Mouse (Mus musculus) kidney, postnatal 0 days (tissue): ENCODE measurements around the gene Ckmt2. TPM values are rescaled to one million over a fixed set of nuclear protein-coding genes. Genes with fewer than 3 reads are reported as not detected.

ENCODE experiments used
- ATAC-seq: fragments of 200-750 bp; cut with Nextera tagmentation; replicated peaks from 2 replicates; pipeline ENCODE4 v1.8.0; 2017; ENCODE audit warnings: low read depth, moderate number of reproducible peaks, moderate TSS enrichment, moderate library complexity; ENCODE audit not compliant: low FRiP score
- DNase-seq: peaks from one replicate; pipeline ENCODE4 v3.0.0-alpha.2; 2016; ENCODE audit warnings: low spot score
- H3K27ac ChIP-seq: fragments of 300-500 bp; sonication (generic); 2 replicates; pipeline ENCODE4 v1.5.1; 2014; ENCODE audit warnings: mild to moderate bottlenecking
- H3K27me3 ChIP-seq: fragments of 300-500 bp; sonication (generic); 2 replicates; pipeline ENCODE4 v1.6.1; 2014; ENCODE audit warnings: low read length, mixed read lengths; ENCODE audit not compliant: insufficient read depth
- H3K36me3 ChIP-seq: fragments of 300-500 bp; sonication (generic); 2 replicates; pipeline ENCODE4 v1.6.1; 2014; ENCODE audit warnings: low read length, mixed read lengths; ENCODE audit not compliant: insufficient read depth
- H3K4me1 ChIP-seq: fragments of 300-500 bp; sonication (generic); replicated peaks from 2 replicates; pipeline ENCODE4 v1.6.1; 2014; ENCODE audit warnings: antibody characterized with exemption, low read length, mixed read lengths; ENCODE audit not compliant: insufficient read depth
- H3K4me2 ChIP-seq: fragments of 300-500 bp; sonication (generic); 2 replicates; pipeline ENCODE4 v1.6.1; 2014; ENCODE audit warnings: mild to moderate bottlenecking, low read length, moderate library complexity, mixed read lengths
- H3K4me3 ChIP-seq: fragments of 300-500 bp; sonication (generic); replicated peaks from 2 replicates; pipeline ENCODE4 v1.5.1; 2014; ENCODE audit warnings: low read depth, low read length
- H3K9ac ChIP-seq: fragments of 300-500 bp; sonication (generic); 2 replicates; pipeline ENCODE4 v1.6.1; 2014; ENCODE audit warnings: low read depth, low read length
- H3K9me3 ChIP-seq: fragments of 300-500 bp; sonication (generic); replicated peaks from 2 replicates; pipeline ENCODE4 v1.6.1; 2016; ENCODE audit warnings: low read length, inconsistent platforms, mixed read lengths
- CTCF ChIP-seq: IDR thresholded peaks from 2 replicates; pipeline ENCODE4 v1.5.1; 2016; ENCODE audit warnings: antibody characterized with exemption, low read depth, mild to moderate bottlenecking, moderate library complexity
- WGBS: fragments of 180-500 bp; shearing (Covaris S2); extraction: QIAGEN DNeasy Blood & Tissue Kit; methylation state at CpG from one replicate; pipeline ENCODE4 v1.1.7; 2014; 5-methylcytosine and 5-hydroxymethylcytosine counted together
- polyA plus RNA-seq: library from polyadenylated mRNA; unstranded; fragments of >200 nt; fragmentation: Nextera tagmentation; extraction: Ambion mirVana; gene quantifications from 2 replicates; pipeline ENCODE4 v1.2.1, GENCODE M21; 2015

The Ckmt2 gene
- polyA plus RNA-seq, 1 experiment from 2014 or later: 0.14 TPM

DNA sequence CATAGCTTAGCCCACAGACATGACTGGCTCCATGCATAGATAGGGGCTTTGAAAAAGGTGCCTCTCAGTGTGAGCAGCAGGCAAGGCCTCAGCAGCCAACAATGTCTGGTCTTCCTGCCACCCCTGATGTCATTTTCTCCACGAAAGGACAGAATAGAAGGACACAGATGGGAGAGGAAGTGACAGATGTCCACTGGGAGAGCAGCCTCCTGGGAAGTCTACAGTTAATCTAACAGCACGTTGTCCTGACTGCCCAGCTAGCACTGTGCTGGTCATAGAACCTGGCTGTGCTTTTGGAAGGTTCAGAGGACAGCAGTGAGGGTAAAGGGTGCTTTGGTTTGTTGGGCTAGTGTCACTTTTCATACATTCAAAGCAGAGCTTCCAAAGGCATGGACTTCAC, 1.1 kb downstream of the Ckmt2 start:
- Histone ChIP-seq H3K9ac (no peak overlapping the region), H3K36me3 (no peaks in the 10 kb centered on the region), H3K4me2 (no peak overlapping the region), H3K27me3 (no peaks in the 10 kb centered on the region), H3K9me3 (no peaks in the 10 kb centered on the region), H3K4me3 (no peak overlapping the region), H3K4me1 (no peaks in the 10 kb centered on the region), H3K27ac (no peak overlapping the region)
- TF ChIP-seq CTCF: no peak
- DNase-seq (no peak), ATAC-seq (no peak)
- WGBS: 44% methylated on average over 2 of the region's 2 CpGs

GRCm38 (mm10) chr13:91874565-91874964, 2.1 kb downstream of the Ckmt2 start:
- ATAC-seq (no peak), DNase-seq (no peak)
- Histone ChIP-seq H3K9ac (no peak overlapping the region), H3K4me2 (no peak overlapping the region), H3K36me3 (no peaks in the 10 kb centered on the region), H3K4me3 (no peak overlapping the region), H3K4me1 (no peaks in the 10 kb centered on the region), H3K9me3 (no peaks in the 10 kb centered on the region), H3K27ac (no peak overlapping the region), H3K27me3 (no peaks in the 10 kb centered on the region)
- WGBS: 80% methylated on average over 7 of the region's 7 CpGs
- no peak for TF ChIP-seq CTCF

DNA sequence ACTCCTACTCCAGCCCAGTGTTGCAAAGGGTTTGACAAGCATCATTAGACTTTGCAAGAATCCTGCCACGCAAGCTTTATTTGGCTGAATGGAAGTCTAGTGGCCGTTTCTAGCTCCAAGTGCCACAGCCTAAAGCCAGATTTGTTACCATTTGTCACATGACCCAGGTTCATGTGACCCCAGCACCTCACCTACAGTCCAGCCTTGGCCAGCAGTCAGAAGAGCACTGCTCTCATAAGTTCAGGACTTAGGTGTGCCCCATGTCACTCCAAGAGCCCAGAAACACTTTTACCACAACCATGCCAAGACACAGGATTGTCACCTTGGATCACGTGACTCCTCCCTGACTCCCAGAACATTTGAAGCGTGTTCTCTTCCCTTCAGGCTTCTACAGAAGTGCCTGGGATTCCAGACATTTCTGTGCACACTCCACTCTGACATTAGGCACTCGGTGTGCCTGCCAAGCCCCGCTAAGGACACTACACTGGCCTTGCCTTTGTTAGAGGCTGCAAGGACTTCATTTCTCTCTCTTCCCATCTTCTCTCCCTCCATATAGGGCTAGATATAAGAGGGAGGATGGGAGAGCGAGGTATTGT, 2.9 kb downstream of the Ckmt2 start:
- TF ChIP-seq CTCF: no peak
- no peaks in the 10 kb centered on the region for H3K36me3 ChIP-seq
- no peak overlapping the region for H3K27ac ChIP-seq
- no peak overlapping the region for H3K4me3 ChIP-seq
- DNase-seq (no peak), ATAC-seq (no peak)
- WGBS: 66% methylated on average over 7 of the region's 7 CpGs
- H3K4me2 ChIP-seq: no peak overlapping the region
- H3K9ac ChIP-seq: no peak overlapping the region
- no peaks in the 10 kb centered on the region for H3K4me1 ChIP-seq
- no peaks in the 10 kb centered on the region for H3K9me3 ChIP-seq
- H3K27me3 ChIP-seq: no peaks in the 10 kb centered on the region

- DNase-seq (no peak), ATAC-seq (no peak)
- Histone ChIP-seq H3K9ac (no peak overlapping the region), H3K4me1 (no peaks in the 10 kb centered on the region), H3K36me3 (no peaks in the 10 kb centered on the region), H3K4me2 (no peak overlapping the region), H3K4me3 (no peak overlapping the region), H3K9me3 (no peaks in the 10 kb centered on the region), H3K27me3 (no peaks in the 10 kb centered on the region), H3K27ac (no peak overlapping the region)
- TF ChIP-seq CTCF: no peak
- WGBS: 82% methylated on average over 1 of the region's 1 CpGs
These were observed 8.1 kb downstream of the Ckmt2 start for GRCm38 (mm10) chr13:91868577-91868976.

DNA sequence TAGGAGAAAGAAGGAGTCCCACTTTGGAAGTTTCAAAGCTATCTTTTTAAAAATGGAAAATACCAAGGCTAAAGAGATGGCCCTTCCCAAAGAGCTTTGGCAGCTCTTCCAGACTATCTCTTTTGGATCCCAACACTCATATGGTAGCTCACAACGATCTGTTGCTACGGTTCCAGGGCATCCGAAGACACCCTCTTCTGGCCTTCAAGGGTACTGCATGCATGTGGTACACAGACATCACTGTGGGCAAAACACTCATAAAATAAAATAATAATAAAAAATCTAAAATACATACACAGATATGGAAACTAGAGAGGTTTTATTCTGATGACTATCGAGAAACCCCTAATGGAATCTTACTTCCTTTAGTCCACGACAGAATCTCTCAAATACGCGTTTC, 17.9 kb downstream of the Ckmt2 start:
- Histone ChIP-seq H3K27me3 (no peaks in the 10 kb centered on the region), H3K4me2 (no peak overlapping the region), H3K9me3 (no peaks in the 10 kb centered on the region), H3K4me3 (no peak overlapping the region), H3K9ac (no peak overlapping the region), H3K36me3 (no peaks in the 10 kb centered on the region), H3K4me1 (no peaks in the 10 kb centered on the region), H3K27ac (no peak overlapping the region)
- 86% methylated on average over 7 of the region's 7 CpGs for WGBS
- ATAC-seq (no peak), DNase-seq (peak; percentile 6)
- TF ChIP-seq CTCF: peak; percentile 50; the same call in 1 of the 2 replicates

DNA sequence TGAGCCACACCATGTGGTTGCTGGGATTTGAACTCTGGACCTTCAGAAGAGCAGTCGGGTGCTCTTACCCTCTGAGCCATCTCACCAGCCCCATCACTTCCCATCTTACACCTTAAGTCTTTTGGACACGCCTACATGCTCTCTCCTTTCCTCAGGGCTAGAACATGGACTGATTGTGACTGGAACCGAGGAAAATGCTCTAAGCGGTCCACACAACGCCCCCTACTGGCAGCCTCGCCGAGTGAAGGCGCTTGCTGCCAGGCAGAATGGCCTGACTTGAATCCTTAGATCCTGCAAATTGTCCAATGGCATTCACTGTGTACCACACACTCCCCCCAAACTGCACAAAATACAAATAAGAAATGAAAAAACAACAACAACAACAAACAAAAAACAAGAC, 19.3 kb downstream of the Ckmt2 start:
- no peak for TF ChIP-seq CTCF
- no peaks in the 10 kb centered on the region for H3K4me1 ChIP-seq
- H3K4me3 ChIP-seq: no peak overlapping the region
- 75% methylated on average over 8 of the region's 8 CpGs for WGBS
- H3K9me3 ChIP-seq: no peaks in the 10 kb centered on the region
- H3K36me3 ChIP-seq: no peaks in the 10 kb centered on the region
- no peak overlapping the region for H3K27ac ChIP-seq
- no peaks in the 10 kb centered on the region for H3K27me3 ChIP-seq
- H3K4me2 ChIP-seq: no peak overlapping the region
- DNase-seq (no peak), ATAC-seq (no peak)
- H3K9ac ChIP-seq: no peak overlapping the region

- H3K9me3 ChIP-seq: no peaks in the 10 kb centered on the region
- 75% methylated on average over 3 of the region's 3 CpGs for WGBS
- no peak overlapping the region for H3K4me3 ChIP-seq
- no peak for TF ChIP-seq CTCF
- ATAC-seq: no peak
- no peaks in the 10 kb centered on the region for H3K4me1 ChIP-seq
- no peak for DNase-seq
- no peaks in the 10 kb centered on the region for H3K36me3 ChIP-seq
- no peaks in the 10 kb centered on the region for H3K27me3 ChIP-seq
- H3K4me2 ChIP-seq: no peak overlapping the region
- no peak overlapping the region for H3K9ac ChIP-seq
- H3K27ac ChIP-seq: no peak overlapping the region
These were observed 22.3 kb downstream of the Ckmt2 start for GRCm38 (mm10) chr13:91854412-91854811.
